Mouse (Mus musculus) spleen, adult 12 weeks (tissue): ENCODE results near the gene Bsg.
"Not testable (repeated sequence)": the region's sequence is repeated elsewhere in the genome, so short reads cannot be mapped to it uniquely, and the experiment has no call there.

Experiments used
- DNase-seq: peaks from one replicate; pipeline ENCODE4 v3.0.0; 2022; ENCODE audit warnings: low spot score

The Bsg gene

DNA sequence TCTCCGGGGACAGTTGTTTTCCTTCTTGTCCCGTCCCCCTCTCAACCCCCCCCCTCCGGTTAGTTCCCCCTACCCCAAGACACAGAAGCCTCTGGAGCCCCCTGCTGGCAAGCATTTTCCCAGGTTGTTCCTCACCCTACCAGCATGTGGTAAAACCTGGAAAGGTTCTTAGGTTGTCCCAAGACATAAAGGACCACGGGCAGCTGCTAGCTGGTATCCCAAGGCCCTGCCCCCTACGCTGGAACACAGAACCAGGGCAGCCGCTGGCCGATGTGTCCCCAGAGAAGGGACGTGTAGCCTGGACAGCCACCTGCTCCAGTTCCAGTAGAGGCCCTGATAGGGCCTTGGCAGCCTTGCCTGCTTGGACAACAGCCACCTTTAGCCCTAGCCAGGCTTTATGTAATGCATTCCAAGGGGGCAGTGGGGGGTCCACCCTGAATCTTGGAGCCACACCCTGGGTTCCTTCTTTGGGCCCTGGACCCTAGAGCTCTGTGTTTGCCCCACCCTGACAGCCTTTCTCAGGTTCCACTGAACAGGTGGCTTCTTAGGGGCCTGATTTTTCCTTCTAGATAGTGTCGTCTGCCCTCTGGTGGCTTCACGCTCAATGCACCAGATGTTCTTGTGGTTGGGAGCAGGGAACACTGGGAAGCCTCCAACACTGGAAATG lies 21.2 kb upstream of the Bsg start:
- DNase-seq: no peak

DNA sequence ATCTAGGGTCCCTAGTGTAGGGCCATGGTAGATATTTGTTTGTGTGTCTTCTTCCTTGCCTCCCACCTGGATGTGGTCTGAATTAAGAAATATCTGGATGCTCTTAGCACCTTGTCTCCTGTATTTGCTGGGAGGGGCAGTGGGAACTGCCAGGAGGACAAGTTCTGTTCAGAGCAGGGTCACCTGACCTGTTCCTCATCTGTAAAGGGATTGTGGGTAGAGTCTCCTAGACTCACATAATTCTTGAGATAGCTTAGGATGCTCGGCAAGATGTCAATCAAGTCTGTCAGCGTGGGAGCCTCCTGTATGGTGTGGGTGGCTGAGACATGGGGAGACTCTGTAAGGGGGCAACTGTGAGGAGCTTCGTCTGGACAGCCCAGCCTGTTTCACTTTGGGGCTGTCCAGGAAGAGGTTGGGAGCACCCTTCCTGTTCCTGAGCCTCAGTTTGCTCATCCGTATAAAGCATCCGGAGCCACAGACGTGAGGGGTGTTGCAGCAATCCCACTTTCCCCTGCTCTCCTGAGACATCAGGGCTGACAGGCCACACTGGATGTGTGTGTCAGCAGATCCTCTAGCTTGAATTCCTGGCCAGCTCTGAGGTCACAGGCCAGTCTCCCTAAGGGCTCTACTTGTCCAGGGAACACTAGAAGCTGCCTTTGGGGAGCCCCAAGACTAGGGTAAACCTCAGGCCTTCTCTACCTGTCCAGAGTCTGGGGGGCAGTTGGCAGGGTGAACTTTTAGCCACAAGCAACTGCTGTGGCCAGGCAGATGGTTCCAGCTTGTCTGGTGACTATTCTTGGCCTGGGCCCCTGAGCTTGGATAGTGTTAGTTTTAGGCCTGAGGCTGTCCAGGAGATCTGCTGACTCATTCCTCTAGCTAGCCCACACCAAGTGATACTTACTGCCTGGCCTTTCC lies 20.3 kb upstream of the Bsg start:
- DNase-seq: no peak

DNA sequence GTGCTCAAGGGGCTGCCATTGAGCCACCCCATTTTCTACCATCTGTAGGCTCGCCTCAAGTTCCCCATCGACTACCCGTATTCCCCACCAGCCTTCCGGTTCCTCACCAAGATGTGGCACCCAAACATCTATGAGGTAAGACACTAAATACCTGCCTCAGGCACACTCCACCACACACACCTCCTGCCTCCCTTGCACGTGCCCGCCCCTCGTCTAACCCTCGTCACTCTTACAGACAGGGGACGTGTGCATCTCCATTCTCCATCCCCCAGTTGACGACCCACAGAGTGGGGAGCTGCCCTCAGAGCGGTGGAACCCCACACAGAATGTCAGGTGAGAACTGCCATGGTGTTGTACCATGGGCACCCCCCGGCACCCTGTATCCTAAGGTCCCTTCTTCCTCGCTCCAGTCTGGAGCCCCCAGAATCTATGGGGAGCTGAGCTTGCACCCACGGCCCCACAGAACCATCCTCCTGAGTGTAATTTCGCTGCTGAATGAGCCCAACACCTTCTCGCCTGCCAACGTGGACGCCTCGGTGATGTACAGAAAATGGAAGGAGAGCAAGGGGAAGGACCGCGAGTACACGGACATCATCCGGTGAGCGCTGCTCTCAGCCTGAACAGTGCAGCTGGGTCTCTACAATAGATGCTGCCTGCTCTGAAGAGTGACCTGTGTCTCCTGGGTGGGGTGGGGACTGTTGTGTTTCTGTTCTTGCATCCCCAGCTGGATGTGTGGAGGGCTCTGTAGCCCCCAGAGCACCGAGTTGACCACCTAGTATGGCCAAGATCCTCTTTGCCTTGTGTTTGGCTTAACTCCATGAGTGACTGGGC lies 19.3 kb upstream of the Bsg start:
- no peak for DNase-seq

DNA sequence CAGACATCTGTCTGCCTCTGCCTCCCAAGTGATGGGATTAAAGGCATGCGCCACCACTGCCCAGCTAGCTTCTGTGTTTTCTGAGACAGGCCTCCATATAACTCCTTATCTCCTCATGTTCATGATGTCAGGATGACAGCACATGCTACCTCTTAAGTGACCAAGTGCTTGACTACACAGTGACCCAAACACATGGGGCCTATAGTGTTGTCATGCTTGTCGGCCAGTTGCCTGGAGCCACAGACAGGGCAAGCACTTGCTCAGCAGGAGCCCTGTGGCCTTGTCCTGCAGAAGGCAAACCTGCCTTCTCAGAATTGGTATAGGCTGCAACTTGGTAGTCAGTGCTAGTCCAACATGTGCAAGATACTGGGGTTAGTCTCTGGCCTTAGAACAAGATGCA lies 18.1 kb upstream of the Bsg start:
- no peak for DNase-seq

DNA sequence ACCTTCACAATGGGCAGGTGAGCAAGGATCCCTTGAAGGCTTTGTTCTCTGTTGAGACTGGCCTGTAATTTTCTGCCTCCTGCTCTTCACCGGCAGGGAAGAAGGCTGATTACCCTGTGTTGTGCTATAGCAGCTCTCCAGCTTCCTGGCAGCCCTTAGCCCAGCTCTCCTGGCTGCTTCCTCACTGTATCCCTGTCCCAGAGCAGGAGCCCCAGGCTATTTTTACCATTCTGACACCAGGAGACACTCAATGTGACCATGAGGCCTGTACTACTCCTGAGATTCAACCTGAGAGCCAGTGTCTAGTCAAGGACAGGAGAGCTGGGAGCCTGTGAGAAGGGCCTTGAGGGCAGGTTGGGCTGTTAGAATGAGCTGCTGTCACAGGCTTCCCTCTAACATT lies 17.6 kb upstream of the Bsg start:
- DNase-seq: no peak

DNA sequence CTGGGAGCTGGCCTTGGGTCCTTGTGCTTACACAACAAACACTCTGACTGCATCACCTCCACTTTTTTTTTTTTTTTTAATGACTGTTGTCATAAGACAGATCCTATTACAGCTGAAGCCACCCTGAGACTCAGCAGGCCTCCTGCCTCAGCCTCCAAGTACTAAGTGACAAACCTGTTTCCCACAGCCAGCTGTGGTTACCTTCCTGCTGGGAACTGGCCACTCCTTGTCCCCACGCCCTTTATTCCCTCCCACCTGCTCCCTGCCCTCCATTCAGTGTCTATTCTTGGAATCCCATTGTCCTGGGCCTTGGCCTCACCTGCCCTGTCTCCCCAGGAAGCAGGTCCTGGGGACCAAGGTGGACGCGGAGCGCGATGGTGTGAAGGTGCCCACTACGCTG lies 16.8 kb upstream of the Bsg start:
- no peak for DNase-seq

DNA sequence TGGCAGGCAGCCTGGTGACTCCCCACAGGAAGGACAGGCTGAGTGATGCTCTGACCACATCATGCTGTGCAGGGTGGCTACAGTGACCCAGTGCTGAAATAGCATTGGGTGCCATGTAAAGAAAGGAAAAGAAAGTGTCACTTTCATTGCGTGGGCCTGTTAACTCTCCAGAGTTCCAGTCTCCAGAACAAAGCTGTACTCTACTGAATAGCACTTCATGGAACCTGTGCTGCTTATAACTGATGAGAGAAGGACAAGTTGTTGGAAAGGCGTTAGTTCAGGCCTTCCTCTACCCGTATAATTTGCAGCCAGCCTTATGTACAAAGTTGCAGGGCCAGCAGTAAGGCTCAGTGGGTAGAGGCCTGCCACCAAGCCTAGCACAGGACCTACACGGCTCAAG lies 15.6 kb upstream of the Bsg start, which contains the start of gene Gzmm:
Gzmm (plus strand) TSS at position 301 of the 400 bp plus-strand sequence.
- DNase-seq: no peak

DNA sequence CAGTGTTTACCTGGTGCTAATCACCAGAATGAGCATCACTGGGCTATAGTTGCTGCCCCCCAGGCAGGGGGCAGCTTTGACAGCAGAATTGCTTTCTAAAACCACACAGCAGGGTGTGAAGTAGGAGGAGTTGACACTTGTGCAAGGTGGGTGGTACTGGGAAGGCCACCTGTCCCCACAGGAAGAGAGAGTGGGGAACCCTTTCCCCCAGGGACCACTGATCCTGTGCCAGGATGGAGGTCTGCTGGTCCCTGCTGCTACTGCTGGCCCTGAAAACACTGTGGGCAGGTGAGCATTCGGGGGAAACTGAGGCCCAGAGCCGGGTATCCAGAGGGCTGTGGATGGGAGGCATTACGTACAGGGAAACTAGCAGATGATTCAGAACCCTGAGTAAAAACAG lies 15.1 kb upstream of the Bsg start:
- no peak for DNase-seq

DNA sequence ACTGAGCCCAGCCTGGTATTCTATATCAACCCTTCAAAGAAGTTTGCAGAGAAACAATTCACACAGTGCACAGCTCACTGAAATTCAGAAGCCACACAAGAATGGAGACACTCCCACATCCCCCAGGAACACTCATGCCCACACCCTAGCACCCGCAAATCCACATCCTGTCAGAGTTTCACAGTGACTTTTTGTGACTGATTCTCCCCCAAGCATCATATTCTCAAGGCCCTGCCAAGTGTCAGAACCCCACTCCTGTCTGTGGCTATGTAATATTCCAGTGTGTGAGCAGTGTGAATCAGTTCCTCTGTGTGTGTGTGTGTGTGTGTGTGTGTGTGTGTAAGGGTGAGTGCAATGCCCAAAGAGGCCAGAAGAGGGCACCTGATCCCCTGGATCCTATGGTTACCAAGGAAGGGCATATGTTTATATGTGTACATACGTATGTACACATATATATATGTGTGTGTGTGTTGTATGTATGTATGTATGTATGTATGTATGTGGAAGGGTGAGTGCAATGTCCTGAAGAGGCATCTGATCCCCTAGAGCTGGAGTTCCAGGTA lies 12.2 kb upstream of the Bsg start:
- no peak for DNase-seq

DNA sequence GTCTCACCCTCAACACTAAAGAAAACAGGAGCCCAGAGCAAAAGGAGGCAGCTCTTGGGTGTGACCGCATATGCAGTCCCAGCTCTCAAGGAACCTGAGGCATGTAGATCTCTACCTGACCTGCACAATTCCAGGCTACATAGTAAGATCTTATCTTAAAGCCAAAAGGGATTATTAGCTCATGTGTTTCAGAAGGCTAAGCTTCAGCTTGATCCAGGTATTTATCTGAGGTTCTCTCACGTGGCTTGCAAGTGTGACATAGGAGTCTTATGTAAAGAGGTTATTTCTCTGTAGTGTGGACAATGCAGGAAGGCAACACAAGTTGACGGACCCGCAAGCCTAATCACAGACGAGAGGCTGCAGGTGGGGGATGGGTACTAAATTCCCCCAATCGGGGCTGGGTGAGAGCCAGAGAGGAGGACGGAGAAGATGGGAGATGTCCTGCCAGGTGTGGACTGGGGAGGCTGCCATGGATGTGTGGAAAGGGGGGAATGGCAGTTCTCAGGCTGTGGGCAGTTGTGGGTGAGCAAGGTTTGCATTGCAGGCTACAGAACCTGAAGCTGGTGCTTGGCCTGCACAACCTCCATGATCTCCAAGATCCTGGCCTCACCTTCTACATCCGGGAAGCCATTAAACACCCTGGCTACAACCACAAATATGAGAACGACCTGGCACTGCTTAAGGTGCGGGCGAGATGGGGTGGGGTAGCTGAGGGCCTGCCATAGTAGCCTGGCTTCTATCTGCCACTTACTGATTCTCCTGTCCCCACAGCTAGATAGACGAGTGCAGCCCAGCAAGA lies 10.5 kb upstream of the Bsg start:
- DNase-seq: no peak

DNA sequence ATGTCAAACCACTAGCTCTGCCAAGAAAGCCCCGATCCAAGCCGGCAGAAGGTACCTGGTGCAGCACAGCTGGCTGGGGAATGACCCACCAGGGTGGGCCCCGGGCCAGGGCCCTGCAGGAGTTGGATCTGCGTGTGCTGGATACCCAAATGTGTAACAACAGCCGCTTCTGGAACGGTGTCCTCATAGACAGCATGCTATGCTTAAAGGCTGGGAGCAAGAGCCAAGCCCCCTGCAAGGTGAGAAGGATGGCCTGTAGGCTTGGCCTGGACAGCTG lies 10.0 kb upstream of the Bsg start:
- no peak for DNase-seq

DNA sequence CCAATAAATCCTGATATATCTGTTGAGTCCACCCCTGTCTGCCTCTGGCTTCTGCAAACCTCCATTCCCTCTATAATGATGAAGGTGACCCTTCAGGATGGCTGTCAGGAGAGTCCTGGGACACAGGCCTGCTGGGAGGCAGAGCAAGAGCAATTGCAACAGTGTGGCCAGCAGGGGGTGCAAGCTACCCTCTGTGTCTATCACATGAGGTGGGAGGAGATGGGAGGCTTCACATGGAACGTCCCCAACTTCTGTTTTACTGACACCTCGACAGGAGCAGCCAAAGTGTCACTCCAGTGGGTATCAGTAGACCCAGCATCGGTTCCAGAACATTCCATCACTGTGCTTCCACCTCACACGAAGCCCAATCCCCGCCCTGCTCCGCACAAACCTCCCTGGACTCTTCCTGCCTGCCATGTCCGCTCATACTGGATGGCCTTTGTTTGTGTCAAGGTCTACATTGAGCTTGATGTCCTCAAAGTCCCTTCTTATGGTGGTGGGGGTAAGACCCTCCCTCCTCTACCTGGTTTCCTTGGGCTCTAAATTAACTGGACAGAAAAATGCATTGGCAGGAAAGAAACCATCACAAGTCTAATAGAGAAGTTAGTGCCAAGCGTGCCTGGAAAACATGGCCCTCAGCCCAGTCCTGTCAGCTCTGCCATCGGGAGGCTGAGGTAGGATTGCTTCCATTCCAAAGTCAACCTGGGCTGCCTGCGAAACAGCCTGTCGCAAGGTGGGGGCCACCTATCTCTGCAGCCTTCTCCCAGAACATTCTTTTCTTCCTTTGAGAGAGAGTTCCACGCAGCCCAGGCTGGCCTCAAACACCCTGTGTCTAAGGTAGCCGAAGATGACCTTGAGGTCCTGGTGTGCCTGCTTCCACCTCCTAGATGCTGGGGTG lies 8.8 kb upstream of the Bsg start:
- DNase-seq: peak; percentile 63

DNA sequence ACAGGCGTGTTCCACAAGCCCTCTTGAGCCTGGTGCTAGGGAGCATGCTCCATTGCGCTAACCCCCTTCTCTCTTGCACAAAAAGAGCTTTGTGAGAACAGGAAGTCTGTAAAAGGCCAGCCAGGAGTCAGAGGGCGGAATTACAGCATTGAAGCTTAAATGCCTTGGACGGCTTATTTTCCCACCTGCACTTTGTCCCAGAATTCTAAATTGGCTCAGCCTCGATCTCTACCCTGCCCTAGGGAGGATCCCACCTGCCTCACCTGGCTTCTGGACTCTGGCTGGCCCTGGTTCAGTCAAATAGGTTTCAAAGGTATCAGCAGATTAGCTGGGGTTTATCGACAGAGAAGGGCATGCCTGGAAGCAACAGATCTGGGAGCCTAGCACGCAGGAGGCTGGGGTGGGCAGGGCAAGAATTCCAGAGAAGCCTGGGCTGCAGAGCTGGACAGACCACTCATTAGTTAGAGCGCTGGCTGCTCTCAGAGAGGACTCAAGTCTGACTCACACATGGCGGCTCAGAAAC lies 8.1 kb upstream of the Bsg start:
- no peak for DNase-seq

DNA sequence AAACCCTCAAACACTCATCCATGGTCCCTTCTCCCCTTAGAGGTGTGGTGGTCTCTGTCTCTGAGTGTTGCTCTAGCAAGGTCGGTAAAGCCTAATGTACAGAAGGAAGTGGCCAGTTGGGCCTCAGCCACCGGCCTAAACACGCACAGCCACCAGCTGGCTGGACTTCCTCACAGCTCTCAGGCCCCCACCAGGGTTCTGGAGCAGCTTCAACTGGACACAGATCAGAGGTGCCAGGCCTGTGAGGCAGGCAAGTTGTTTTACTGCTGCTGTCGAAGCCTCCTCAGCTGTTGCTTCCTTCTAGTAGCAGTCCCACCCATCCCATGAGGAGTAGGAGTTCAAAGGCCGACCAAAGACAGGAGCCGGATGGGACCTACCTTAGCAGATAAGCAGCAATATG lies 6.4 kb upstream of the Bsg start:
- DNase-seq: no peak

DNA sequence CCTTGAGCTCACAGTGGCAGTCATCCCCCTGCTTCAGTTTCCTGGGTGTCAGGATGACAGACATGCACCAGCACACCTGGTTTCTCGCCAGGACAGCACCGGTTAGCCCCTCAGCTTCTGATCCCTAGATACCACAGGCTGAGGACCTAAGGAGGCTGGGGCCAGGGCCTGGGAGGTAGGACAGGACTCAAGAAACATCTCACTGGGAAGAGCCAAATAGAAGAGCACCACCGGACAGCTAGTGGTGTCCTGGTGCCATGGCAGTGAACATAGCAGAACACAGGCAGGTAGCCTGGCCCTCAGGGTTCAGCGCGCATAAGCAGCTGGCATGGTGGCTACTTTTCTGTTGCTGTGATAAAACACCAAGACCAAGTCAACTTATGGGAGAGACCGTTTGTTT lies 5.8 kb upstream of the Bsg start:
- DNase-seq: no peak

DNA sequence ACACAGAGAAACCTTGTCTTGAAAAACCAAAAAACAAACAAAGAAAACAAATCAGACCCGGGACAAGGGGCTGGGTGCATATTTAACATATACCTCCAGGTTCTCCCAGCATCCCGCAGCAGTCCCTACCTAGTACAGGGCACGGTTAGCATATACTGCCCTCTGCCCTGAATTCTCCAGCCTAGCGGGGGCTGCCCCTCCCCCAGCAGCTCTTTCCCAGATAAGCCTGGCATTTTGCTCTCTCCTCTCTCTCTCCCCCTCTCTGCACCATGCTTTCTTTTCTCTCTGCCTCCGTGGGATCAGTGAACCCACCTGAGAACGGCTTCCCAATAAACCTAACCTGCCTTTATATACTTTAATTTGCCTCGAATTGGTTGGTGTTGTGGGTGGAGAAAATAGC lies 3.6 kb upstream of the Bsg start:
- DNase-seq: no peak

DNA sequence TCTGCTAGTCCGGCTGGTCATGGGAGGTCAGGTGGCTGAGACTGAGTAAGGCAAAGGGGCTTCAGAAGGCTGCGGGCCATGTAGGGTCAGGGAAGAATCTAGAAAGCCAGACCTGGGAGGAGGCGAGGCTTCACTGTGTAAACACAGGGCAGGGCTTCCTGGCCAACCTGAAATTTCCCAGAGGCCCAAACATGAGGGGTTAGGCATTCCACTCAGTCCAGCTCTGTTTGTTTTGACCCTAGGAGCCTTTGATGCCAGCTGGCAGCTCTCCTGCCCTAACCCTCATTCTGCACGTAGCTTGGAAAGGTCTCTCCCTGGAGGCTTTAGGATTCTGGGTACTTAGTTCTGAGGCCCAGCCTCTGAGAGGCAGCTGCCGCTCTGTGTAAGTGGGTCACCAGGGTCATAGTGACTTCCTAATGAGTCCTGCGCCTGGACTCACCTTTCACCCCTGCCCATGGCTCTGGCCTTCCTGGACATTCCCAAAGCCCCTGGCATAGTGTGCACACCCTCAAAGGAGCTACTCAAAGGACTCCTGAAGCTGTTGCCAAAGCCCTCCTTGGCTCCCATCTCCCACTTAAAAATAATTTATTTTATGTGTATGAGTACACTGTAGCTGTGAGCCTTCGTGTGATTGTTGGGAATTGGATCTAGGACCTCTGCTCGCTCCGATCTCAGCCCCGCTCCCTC lies 2.7 kb upstream of the Bsg start:
- DNase-seq: no peak

DNA sequence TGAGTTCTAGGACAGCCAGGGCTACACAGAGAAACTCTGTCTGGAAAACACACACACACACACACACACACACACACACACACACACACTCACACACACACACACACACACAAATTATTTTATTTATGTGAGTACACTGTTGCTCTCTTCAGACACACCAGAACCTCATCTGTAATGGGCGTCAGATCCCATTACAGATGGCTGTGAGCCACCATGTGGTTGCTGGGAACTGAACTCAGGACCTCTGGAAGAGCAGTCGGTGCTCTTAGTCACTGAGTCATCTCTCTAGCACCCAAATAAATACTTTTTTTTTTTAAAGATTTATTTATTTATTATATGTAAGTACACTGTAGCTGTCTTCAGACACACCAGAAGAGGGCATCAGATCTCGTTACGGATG lies 1.3 kb upstream of the Bsg start:
- not testable (repeated sequence) for DNase-seq

DNA sequence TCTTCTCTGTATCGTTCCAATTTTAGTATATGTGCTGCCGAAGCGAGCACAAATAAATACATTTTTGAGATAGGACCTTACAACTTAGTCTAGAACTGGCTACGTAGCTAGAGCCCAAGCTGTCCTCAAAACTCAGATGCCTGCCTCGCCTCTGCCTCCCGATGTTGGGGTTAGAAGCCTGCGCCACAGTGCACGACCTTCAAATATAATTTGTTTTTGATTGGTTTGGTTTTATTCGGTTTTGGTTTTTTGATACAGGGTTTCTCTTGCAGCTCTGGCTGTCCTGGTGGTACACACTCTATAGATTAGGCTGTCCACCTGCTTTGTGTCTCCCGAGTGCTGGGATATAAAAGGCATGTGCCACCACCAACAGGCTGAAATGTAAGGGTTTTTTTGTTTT lies 750 bp upstream of the Bsg start:
- no peak for DNase-seq

DNA sequence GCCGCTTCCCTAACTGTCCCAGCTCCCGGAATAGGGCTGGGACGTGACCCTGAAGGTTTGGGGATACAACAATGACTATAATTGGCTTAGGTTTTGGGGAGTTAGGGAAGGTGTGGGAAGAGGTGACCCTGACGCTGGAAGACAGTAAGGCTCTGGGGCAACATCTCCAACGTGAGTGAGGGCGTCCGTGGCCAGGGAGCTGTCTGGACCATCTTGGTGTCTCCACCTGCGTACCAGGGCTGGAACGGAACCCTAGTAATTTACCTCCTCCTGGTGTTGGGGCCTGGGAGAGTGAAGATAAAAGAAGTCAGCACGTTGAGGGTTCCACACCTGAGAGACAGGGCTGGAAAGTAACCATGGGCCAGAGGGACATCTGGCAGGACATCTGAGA lies 674 bp downstream of the Bsg start:
- DNase-seq: no peak
